Mouse (Mus musculus) kidney, postnatal 14 days (tissue): Measurements from ENCODE around the gene Gm20489.

Experiments used
- DNase-seq: peaks from one replicate; pipeline ENCODE4 v3.0.0; 2022; ENCODE audit warnings: mixed read lengths

Gm20489 gene

DNA sequence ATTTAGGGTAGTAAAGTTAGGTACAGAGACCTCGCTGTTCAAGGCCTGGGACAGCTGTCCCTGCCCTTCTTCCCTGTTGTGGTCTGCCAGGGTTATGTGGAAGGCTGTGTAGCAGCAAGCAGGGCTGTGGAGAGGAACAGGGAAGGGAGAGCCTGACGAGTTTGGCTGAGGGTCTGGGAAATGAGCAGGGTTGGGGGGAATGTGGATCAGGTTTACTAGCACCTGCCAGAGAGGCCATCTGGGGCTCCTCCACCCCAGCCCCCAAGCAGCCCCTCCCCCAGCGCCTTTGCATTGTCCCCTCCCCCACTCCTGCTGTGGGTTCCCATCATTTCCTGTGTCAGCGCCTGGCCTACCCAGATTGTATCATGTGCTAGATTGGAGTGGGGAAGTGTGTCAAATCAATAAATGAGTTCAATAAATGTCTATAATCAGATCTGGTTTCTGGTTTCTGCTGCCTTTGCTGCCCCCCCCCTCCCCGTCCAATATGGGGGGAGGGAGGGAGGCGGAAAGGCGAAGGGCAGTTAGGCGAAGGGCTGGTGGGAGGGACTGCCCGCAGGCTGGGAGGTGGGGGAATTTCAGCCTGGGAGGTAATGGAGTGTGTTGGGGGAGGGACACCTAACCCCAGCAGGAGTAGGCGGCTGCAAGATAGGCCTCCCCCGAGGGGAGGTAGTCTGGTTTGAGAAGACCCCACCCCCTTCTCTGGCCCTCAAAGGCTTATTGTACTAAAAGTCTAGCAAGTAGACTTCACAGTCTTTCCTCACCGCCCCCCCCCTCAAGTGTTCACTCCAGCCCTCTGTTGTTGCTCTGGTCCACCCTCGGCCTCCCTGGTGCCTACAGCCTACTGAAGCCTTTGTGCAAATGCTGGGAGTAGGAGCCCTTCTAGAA is 8.1 kb downstream of the Gm20489 start:
- DNase-seq = no peak

DNA sequence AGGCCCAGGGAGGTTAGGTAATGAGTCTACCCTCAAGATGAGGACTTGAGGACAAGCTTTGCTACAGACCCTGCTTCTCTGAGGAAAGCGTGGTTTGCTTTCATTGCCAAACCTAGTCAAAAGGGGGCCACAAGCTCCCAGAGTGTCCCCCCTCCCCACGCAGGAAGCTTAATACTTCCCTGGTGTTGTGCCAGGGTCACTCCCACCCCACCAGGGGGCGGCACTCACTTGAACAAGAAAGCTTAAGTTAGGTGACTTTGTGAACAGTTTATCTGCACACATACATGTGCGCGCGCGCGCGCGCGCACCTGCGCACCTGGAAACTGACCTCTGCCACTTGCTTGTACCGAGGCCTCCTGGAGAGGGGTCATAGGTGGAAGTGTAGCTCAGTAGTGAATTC is 12.2 kb downstream of the Gm20489 start:
- peak; percentile 12 for DNase-seq

DNA sequence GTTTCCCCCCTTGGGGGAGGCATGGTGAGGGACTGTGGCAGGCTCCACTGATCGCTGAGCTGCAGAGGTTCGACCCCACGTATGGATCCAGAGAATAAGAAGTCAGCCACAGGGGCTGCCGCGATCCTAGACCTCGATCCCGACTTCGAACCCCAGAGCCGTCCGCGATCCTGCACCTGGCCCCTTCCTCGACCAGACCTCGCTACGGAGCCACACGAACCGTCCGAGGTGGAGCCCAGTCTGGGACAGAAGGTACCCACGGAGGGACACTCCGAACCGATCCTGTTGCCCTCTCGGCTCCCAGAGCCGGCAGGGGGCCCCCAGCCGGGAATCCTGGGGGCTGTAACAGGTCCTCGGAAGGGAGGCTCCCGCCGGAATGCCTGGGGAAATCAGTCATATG is 14.1 kb downstream of the Gm20489 start:
- no peak for DNase-seq

DNA sequence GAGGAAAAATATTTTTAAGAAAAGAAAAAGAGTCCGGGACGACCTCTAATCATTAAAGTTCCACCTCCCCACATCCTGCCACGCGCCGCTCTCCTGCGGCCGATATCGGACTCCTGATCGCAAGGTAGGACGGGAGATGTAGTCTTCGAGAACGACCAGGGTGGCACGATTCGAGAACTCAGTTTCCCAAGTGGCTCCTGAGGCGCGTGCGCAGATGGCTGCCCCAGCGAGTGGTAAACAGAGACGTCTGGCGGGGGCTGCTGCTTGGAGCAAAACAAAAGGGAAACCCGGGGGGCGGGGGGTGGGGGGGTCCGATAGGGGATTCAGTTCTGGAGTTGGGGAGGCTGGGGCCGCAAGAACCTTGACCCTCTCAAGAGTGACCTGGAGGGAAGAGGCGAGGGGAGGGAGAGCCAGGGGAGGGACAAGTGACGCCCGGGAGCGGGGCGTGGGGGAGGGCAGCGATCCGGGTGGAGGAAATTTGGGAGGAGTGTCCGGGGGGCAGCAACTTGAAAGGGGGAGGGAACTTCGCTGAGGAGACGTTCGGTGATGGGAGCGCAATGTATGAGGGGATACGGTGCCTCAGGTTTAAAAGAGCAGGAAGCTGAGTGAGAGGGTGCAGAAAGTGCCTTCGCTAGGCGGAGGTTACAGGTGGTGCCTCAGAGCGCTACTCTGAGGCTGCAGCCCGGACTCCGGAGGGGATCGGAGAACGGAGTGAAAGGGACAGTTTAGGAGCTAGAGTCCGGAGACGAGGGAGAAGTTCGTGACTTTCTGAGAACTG is 14.7 kb downstream of the Gm20489 start, which contains the start of gene Foxo4:
Gene Foxo4, plus strand, starts transcription at position 577 of the 778 bp plus-strand sequence.
- peak; percentile 93 for DNase-seq

DNA sequence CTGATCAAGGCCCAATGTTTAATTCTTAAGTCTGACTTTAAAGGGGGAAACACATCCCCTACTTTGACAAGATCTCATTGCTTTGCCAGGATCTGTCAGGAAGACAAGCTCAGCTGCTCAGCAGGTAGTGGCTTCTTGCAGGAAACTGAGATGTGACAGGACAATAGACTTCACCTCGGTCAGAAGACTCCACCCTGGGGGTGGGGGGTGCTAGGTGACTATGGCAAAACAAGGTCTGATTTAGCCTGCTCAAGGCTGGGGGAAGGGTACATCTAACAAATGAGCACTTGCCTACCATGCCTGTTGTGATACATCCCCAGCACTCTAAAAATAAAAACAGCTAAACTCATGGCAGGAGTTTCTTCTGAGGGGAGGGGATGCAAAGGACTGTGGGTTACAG is 23.8 kb downstream of the Gm20489 start:
- DNase-seq = no peak

DNA sequence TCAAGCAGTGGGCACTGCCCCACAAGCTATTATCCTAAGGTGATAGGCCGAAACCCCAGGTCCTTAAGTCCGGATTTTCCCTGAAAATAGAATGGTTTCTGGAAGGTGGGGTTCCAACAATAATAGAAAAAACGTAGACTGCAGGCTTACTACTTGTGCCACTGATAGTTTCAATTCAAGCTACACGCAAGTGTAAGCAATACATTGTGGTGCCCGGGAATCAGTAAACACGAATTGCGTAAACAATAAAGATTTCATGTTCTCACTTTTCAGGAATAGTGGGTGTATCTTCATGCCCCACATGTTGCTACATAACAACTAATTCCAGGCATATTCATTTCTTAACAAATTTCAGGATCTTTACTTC is 46.0 kb downstream of the Gm20489 start:
- no peak for DNase-seq

DNA sequence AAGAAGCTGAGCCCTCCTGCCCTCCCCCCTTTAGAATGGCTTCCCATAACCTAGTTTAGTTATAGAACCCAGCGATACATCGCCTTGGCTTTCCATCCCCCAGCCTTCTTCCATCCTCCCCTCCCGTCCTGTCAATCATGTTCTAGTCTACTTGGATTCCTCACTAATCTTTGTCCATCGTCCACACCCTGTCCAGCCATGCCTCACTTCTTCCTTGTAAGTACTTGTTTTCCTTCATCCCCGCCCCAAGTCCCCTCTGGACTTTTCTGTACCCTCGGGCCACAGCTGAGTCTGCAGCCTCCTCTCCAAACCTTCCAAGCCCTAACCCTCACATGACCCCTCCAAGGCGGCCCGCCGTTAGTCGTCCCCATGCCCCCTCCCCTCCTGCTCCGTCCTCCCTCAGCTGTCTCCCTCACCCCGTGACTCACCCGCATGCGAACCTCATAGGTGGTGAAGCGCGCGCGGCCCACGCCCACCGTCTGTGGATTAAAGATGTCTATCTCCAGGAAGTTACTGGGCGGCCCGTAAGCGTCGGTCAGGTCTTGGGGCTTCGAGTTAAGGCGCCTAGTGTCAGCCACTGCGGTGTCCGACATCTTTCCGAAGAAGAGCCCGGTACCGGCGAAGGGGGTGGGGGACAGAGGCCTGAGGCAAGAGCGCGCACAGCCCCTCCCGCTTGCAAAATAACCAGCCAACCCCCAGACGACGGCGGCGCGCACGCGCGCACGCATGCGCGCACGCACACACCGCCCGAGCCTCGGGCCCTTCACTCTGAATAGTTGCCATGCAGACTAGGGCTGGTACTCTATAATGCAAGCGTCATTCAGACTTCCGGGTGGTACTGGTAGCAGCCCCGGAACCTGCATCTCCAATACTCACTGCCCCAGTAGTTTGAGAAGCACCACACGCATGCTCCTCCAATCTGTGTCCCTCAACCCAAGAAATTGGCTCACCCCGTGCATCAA is 46.7 kb downstream of the Gm20489 start, which contains the start of gene Snx12:
Gene Snx12, minus strand, starts transcription at position 730 of the 962 bp plus-strand sequence.
- DNase-seq = peak; percentile 93
